Mouse (Mus musculus): ENCODE results near the gene Mylk2. TPM values are rescaled to one million over a fixed set of nuclear protein-coding genes. Genes with fewer than 3 reads are reported as not detected.

Gene Mylk2
- 0.04 and 0.10 TPM in 2 replicates for polyA plus RNA-seq (2012; rRNA removed)

DNA sequence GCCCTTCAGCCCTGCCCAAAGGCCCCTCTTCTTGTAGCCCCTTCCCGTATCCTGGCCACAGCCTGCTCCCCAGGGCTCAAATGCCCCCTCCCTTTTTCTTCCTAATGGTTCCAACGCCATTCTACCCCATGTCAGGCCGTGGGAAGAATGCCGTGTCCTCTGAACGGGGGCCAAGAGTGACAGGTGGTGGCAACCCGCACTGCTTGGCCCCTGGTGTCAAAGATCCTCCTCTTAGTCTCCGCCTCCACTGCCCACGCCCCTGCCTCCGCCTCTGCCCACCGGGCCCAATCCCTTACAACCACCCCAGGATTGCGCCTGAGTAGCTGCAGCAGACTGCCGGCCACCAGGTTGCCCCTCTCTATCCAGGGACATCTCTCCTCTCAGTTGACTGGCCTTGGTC, at the start of gene Mylk2:
TSS of gene Mylk2 (plus strand) at position 322 of the 400 bp plus-strand sequence.
- WGBS: 28% methylated on average over 12 of the region's 12 CpGs
- DNase-seq (ENCODE audit: low read depth, low spot score): no peak

DNA sequence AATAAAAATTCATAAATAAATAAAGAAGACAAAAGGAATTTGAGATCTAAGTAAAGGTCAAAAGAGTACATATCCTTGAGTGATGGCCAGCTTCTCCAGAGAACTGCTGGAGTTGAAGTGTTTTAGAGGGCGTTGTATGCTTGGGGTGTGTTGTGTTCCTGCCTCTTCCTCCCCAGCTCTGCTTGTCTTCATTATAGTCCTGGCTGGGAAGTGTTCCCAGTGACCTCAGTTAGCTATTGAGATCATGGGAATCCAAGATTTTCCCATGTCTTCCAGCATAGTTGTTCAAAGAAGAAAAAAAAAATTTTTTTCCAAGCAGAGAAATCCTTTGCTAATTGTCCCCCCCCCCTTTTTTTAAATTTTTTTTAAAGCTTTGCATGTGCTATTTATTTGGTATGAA, 49.3 kb upstream of the Mylk2 start:
- WGBS: 65% methylated on average over 1 of the region's 1 CpGs
- DNase-seq (ENCODE audit: low read depth, low spot score): no peak

DNA sequence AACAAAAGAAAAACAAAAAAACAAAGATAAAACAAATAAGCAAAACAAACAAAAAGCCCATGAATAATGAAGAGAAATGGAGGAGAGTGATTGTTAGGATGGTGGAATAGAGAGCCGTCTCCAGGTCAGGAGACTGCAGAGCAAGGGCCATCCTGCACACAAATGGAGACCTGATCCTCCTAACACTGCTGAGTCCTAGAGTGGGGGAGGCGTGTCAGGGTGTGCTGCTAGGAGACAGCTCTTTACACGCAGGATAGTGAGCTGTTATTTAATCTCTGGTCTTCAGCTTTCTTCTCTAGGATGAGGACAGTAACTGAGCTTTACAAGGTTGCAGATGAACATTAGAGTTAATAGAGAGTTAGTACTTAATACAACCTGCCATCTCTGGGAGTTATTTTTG, 48.5 kb upstream of the Mylk2 start:
- no peak for DNase-seq (ENCODE audit: low read depth, low spot score)
- 80% methylated on average over 3 of the region's 3 CpGs for WGBS

DNA sequence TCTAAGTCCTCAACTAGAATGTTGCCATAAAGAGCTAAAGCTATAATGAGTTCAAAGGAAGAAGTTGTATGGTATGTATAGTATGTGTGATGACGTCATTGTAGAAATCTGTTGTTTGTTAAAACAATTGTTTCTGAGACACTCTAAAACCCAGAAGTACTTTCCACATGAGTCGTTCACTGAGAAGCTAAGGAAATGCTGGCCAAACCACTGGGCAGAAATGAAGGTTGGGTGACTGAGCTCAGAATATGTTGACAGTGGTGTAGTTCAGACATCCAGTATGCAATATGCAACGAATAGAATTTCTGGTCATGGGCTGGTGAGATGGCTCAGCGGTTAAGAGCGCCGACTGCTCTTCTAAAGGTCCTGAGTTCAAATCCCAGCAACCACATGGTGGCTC, 47.8 kb upstream of the Mylk2 start:
- 92% methylated on average over 6 of the region's 6 CpGs for WGBS

DNA sequence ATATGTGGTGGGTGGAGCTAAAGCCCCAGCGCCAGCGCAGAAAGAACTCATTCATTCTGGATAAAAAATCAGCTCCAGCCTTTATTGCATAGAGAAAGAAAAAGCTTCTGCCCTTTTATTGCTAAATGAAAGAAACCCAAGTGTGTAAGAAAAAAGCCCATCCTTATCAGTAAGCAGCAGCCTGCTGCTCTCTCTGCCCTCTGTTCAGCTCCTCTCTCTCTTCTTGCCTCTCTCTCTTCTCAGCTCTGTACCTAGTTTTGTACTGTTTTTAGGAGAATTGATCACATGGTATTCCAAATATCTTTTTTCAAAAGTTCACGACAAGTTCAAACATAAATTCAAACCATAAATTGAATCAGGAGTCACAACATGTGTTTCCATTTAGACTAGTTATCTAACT, 32.9 kb upstream of the Mylk2 start:
- WGBS: 91% methylated on average over 3 of the region's 3 CpGs
- no peak for DNase-seq (ENCODE audit: low read depth, low spot score)

More for the DNA sequence above, 47.8 kb upstream of the Mylk2 start:
- no peak for DNase-seq (ENCODE audit: low read depth, low spot score)

DNA sequence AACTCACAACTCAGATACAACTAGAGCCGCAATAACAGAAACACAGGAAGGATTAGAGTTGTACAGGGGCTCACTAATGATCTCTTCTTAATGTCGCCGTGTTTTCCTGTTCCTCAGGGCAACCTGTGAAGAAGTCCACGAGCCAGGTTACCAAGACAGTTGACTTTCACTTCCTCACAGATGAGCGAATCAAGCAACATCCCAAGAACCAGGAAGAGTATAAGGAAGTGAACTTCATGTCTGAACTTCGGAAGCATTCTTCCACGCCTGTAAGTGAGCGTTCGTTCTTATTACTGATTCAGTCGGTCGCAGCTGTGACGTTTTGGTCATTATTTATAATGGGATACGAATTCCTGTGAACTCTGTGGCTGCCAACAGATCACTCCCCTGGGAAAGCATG, 30.3 kb upstream of the Mylk2 start:
- WGBS: 85% methylated on average over 13 of the region's 13 CpGs

DNA sequence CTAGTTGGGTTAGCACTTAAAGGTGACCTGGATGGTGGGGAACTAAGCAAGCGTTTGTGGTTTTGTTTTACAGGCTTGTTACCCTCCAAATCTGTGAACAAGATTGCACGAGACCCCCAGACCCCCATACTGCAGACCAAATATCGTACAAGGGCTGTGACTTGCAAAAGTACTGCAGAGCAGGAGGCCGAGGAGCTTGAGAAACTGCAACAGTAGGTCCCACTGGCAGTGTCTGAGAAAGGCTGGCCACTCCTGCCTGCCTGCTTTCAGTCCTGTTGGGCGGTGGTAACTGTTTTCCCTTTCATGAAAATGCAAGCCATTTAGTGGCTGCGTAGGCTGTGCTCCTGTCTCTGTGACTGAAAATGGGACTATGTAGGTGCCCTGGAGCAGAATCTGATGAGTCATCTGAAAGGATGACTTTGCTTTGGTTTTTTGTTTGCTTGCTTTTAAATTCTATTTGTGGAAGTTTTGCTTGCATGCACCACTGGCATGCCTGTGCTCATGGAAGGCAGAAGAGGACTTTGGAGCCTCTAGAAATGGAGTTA, 27.0 kb upstream of the Mylk2 start:
- DNase-seq (ENCODE audit: low read depth, low spot score): no peak
- 98% methylated on average over 6 of the region's 6 CpGs for WGBS

More for the DNA sequence above, 30.3 kb upstream of the Mylk2 start:
- no peak for DNase-seq (ENCODE audit: low read depth, low spot score)

DNA sequence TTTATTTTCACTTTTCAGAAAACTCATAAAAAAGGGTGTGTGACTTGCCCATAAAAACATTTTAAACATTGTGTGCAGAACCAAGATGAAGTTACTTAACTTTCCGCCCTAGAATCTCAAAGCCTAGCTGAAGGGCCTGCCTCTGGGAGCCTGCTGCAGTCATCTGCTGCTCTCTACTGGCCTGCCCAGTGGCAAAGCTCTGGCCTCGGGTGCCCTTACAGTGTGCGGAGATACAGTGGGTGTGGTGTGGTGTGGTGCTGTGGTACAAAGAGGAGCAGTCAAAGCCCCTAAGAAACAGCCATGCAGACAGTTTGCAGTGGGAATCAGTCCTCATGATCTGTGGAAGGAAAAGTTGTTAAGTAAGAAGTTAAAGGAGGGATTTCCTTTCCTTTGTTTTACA, 23.9 kb upstream of the Mylk2 start:
- WGBS: 39% methylated on average over 3 of the region's 3 CpGs
- DNase-seq (ENCODE audit: low read depth, low spot score): peak; percentile 37

DNA sequence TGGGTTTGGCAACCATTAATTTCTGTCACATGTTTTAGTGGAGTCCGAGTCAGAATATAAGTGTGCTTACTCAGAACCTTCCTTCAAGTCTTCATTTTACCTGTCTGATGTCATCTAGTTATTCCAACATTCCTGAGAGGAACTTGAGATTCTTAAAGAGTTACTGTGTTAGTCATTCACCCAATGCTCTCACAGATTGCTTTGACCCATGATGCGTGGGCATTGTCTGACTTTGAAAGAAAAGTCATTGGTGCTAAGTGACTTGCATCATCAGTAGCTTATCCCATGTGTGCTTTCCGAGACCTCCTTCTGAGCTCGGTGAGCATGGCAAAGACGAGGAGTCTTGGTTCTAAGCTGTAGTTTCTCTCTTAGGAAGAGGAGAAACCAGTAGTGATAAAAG, 22.4 kb upstream of the Mylk2 start:
- DNase-seq (ENCODE audit: low read depth, low spot score): no peak
- WGBS: 94% methylated on average over 5 of the region's 5 CpGs

DNA sequence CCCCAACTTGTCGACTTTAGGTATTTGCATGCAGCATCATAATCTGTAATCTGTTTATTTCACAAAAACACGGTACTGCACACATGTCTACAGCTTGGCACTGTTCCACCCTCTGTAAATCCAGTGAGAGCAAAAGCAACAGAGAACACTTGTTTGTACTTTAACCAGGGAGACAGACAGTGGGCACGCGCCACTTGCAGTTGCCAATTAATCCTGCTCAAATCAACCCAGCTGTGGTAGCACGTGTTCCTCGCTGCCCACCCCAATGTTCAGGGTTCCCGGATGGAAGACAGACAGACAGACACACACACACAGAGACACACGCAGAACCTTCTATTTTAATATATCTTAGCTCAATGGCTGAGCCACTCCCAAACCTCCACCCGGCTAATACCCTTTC, 15.3 kb upstream of the Mylk2 start:
- 78% methylated on average over 9 of the region's 9 CpGs for WGBS
- no peak for DNase-seq (ENCODE audit: low read depth, low spot score)

DNA sequence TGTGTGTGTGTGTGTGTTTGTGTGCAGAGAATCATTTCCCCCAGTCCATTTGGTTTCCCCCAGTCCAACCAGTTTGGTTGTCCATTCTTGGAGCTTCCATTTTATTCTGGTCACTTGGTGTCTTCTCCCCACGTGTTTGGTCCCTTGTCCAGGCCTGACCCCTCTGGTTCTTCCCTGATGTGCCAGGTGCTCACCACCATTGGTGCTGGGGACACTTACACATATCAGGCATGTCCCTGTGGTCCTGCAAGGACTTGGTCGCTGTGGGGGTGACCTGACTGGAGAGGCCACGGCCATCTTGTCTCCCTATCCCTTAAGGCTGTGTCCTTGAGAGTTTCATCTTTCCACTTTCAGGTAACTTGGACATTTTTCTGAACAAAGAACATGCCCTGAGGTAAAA, 14.2 kb upstream of the Mylk2 start:
- 80% methylated on average over 3 of the region's 3 CpGs for WGBS
- no peak for DNase-seq (ENCODE audit: low read depth, low spot score)

DNA sequence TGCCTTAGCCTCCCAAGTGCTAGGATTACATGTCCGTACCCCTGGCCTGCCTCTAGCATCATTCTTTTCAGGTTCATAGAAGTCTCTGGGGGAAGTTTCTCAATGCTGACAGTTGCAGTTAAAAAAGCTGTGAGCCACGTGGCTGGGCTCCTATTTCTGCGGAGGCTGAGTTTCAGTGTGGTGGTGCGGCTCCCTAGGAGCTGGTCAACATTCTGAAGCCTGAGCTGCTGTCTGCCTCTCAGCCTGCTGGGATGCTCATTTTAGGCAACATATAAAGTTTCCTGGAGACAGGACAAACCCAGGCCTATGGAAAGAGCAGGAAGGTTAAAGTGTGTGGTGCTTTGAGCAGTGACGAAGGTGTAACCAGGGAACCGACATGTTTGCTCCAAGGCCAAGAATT, 12.1 kb upstream of the Mylk2 start:
- WGBS: 80% methylated on average over 6 of the region's 6 CpGs

DNA sequence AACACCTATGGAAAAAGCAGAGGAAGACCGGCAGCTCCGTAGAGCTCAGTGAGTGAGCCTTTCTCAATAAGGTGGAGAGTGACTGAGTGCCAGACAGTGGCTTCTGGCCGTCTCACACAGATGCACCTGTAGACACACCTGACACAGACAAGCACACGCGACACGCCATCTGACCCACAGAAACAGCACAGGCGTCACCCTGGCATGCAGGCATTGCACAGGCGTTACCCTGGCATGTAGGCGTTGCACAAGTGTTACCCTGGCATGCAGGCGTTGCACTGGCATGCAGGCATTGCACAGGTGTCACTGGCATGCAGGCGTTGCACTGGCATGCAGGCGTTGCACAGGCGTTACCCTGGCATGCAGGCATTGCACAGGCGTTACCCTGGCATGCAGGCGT, 9.9 kb upstream of the Mylk2 start:
- 90% methylated on average over 15 of the region's 15 CpGs for WGBS
- no peak for DNase-seq (ENCODE audit: low read depth, low spot score)

More for the DNA sequence above, 12.1 kb upstream of the Mylk2 start:
- no peak for DNase-seq (ENCODE audit: low read depth, low spot score)

DNA sequence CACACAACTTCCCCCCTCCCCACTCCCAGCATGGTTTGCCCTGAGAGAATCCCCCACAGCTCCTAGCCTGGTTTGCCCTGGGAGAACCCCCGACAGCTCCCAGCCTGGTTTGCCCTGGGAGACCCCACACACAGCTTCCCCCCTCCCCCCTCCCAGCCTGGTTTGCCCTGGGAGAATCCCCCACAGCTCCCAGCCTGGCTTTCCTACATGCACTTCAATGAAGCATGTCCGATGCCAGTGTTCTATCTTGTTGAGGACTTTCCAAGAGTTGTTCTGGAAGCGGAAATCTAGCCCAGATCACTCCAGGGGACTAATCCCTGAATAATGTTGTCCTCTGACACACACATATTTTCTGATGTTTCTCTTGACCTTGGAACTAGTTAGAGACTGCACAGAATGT, 8.5 kb upstream of the Mylk2 start:
- DNase-seq (ENCODE audit: low read depth, low spot score): no peak
- 63% methylated on average over 3 of the region's 3 CpGs for WGBS

DNA sequence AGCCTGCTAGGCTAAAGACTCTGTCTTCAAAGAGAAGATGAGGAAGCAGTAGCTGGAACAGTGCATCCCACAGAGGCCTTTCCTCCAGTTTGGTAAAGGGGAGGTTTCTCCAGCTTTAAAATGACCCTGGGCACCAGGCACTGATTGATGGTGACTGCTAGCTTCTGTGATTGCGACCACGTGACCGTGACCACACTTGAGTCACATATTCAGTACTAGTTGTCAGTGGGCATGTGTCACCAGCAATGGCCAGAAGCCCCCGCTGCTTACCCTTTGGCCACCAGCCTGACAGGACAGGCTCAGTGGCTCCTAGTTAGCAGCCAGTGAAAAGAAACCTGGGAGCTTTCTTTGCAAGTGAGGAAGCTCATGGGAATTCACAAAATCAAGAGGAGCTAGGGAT, 7.6 kb upstream of the Mylk2 start:
- 80% methylated on average over 4 of the region's 4 CpGs for WGBS

DNA sequence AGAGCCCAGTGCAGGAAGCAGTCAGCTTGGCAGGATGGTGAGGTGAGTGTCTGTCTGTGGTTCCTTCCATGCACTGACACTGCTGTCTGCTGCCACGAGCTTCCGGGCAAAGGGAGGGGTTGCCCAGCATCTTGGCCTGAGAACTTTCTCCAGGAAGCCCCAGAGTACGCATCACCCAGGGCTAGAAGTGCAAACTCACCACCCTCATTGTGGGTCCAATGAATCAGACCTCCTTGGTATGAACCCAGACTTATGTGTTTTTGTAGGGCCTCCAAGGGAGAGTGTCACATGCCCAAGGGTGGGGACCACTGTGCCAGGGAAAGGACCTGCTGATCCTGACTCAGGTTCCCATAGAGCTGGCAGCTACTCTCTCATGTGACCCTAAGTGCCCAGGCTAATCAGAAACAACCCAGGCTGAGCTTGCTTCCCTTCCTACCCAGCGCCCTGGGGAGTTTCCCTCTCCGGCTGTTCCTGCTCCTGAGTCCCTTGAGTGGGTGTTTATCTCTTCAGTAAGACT, 7.0 kb upstream of the Mylk2 start:
- 48% methylated on average over 5 of the region's 5 CpGs for WGBS
- DNase-seq (ENCODE audit: low read depth, low spot score): no peak

More for the DNA sequence above, 7.6 kb upstream of the Mylk2 start:
- no peak for DNase-seq (ENCODE audit: low read depth, low spot score)

DNA sequence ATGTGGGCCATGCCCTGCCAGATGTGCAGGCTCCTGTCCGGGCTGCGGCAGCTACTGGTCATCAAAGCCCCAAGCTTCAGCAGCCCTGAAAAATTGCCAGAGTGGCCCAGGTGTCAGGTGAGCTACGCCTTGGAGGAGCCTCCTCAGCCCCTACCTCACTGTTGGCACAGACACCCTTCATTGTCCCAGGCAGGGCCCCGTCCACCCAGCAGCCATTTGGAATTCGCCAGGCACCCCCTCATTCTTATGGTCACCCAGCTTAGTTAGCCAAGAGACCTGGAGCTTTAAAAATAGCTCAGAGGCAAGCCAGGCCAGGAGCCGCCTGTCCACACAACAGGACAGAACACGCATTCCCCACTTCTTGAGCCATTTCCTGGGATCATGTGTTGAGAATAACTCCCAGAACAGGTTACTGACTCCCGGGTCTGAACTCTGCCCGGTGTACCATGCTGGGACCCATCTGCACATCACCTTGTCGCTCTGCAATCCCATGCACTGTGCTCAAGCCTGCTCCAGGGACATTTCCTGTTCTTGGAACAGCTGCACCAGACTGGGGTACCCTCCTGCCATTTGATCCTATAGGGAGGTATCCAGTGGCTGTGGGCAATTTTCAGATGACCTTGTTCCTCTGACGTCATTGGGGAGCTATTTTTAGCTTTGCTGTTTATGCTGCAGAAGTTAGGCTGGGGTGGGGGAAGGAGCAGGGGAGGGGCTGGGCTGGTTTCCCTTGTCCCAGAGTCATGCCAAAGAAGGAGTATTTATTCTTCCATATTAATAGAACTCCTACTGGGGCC, 5.9 kb upstream of the Mylk2 start:
- 52% methylated on average over 11 of the region's 11 CpGs for WGBS
- DNase-seq (ENCODE audit: low read depth, low spot score): no peak

DNA sequence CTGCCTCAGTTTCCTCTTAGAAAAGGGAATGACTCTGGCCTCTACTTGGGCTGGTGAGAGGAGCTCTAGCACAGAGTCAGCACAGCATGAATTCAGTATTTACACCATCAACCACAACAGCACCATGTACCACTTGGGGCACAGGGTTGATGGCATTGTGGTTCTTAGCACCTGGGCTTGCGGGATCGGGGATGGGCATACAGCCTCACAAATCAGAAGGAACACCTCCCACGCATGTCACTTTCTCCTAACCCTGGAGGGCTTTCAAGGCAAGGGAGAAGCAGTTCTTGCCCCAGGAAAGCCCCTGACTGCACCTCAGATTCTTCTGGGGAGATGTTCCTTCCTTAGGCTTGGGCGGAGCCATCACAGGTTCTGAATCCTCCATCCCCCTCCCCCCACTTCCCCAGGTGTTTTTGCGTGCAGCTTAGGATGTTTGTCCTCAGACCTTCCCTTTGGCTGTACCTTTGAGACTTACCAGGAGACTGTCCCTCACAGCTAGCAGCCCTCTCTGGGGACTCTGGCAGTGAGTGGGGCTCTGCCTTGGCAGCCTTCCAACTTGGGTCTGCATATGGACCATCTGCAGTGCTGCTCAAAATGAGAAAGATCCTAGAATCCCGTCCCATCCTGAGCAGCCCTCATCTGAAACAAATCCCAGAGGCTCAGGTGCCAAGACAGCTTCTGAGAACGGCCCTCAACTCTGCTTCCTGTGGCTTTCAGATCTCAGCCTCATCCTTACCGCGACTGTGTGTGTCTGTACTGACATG, 4.7 kb upstream of the Mylk2 start:
- 60% methylated on average over 9 of the region's 9 CpGs for WGBS
- no peak for DNase-seq (ENCODE audit: low read depth, low spot score)

DNA sequence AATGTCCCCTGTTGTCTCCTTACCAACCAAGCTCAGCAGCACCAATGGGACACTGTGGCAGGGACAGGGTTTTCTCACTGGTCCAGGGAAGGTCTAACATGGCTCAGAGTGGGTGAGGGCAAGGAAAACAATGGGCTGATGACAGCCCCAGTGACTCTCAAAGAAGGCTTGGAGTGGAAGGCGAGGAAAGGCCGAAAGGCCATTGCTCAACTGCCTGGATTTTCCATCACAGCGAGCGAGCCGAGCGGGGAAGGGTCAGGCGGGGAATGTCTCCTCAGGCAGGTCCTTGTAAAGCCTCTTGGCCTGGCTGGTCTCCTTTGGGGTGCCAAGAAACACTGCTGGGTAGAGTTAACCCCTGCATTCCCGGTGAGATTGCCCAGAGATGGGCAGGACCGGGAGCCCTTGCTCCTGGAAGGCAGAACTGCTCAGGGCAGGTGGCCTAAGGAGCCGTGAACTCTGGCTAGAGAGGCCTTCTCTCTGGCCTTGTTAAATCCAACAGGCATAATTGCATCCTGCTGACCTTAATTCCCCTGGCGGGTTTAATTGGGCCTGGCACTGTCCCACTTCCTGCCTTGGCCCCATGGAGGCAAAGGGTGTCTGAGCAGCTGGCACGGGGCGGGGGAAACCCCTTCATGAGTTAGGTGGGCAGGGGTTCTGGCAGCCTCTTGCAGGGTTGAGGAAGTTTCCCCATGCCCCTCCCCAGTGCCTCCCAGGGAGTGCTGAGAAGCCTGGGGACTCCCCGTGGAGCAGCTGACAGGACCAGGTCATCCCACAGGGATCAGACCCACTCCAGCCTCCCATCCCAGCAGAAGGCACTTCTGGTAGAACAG, 3.8 kb upstream of the Mylk2 start:
- WGBS: 39% methylated on average over 14 of the region's 14 CpGs
- peak; percentile 19 for DNase-seq (ENCODE audit: low read depth, low spot score)

DNA sequence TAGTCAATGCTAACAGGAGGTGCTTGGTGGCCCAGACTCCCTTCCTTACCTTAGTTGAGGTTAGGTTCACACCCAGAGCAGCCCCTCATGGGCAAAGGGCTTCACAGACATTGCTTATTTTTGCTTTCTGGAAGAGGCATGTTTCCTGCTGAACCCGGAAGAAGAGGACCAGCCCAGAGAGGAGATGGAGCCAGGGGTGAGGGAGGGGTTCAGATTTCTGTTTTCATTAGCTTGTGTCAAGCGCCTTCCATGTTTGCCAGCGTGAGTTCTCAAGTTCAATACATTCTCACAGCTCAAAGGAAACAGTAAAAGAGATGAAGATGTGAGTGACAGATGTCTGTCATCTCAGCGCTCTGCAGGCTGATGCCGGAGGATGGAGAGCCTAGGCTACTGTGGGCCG, 1.3 kb upstream of the Mylk2 start:
- 73% methylated on average over 6 of the region's 6 CpGs for WGBS

More for the DNA sequence above, 1.3 kb upstream of the Mylk2 start:
- no peak for DNase-seq (ENCODE audit: low read depth, low spot score)
